Mouse (Mus musculus): ENCODE results near the gene Gm28372. TPM values are rescaled to one million over a fixed set of nuclear protein-coding genes. Genes with fewer than 3 reads are reported as not detected.
"Not testable (repeated sequence)": the region's sequence is repeated elsewhere in the genome, so short reads cannot be mapped to it uniquely, and the experiment has no call there.

Gm28372 gene
- not detected in 2 replicates for polyA plus RNA-seq (2015; fragmentation: Nextera tagmentation; extraction: Ambion mirVana)

DNA sequence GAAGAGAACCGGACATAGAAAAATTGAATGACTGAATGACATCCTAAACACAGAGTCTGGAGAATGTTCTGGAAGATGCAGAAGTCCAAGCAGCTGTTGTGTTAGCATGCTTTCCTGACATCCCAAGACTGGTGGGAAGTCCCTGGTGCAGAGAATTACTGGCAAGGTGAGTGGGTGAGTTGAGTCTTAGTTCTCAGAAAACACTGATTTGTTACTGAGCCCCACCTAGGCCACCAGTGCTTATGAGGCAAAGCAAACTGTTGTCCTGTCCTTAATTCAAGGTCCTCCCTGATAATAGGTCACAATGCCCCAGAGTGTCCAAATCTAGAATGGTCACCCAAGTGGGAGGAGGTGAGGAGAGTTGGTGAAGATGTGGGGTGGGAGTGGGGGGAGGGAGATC lies at the start of gene Gm28372, which contains the start of gene 1700020A23Rik:
Gm28372 (plus strand) TSS at position 301 of the 400 bp plus-strand sequence.
1700020A23Rik (plus strand) TSS at position 321 of the 400 bp plus-strand sequence.
- Histone ChIP-seq H3K4me3 (replicated peaks) (no peak within 1 kb of the TSS), H3K9me3 (replicated peaks) (no peaks in the 10 kb centered on the region), H3K4me1 (replicated peaks) (no peaks in the 10 kb centered on the region), H3K4me2 (no peak within 1 kb of the TSS), H3K36me3 (replicated peaks) (no peaks in the 10 kb centered on the region), H3K9ac (no peak within 1 kb of the TSS), H3K27ac (replicated peaks) (no peak within 1 kb of the TSS), H3K27me3 (peaks cover 5% of the 10 kb centered on the region; the same call in 1 of the 2 replicates)
- 61% methylated on average over 1 of the region's 1 CpGs for WGBS (ENCODE audit: insufficient replicate concordance)
- ATAC-seq (ENCODE audit: insufficient read depth) = no peak

- H3K4me2 ChIP-seq = no peak overlapping the region
- no peak overlapping the region for H3K9ac ChIP-seq
- 64% methylated on average over 5 of the region's 5 CpGs for WGBS (ENCODE audit: insufficient replicate concordance)
- no peak overlapping the region for H3K27ac ChIP-seq (replicated peaks)
- H3K4me1 ChIP-seq (replicated peaks) = no peaks in the 10 kb centered on the region
- no peak overlapping the region for H3K4me3 ChIP-seq (replicated peaks)
- H3K36me3 ChIP-seq (replicated peaks) = no peaks in the 10 kb centered on the region
- H3K9me3 ChIP-seq (replicated peaks) = no peaks in the 10 kb centered on the region
- no peak for ATAC-seq (ENCODE audit: insufficient read depth)
- peaks cover 62% of the 10 kb centered on the region for H3K27me3 ChIP-seq
Observed at GRCm38 (mm10) chr2:130357551-130357950, 47.5 kb upstream of the Gm28372 start.

GRCm38 (mm10) chr2:130358852-130359251 lies 46.2 kb upstream of the Gm28372 start:
- WGBS (ENCODE audit: insufficient replicate concordance) = 12% methylated on average over 5 of the region's 5 CpGs
- Histone ChIP-seq H3K4me2 (no peak overlapping the region), H3K9ac (no peak overlapping the region), H3K27ac (replicated peaks) (no peak overlapping the region), H3K4me1 (replicated peaks) (no peaks in the 10 kb centered on the region), H3K4me3 (replicated peaks) (no peak overlapping the region), H3K36me3 (replicated peaks) (no peaks in the 10 kb centered on the region), H3K9me3 (replicated peaks) (no peaks in the 10 kb centered on the region), H3K27me3 (peaks cover 75% of the 10 kb centered on the region)
- ATAC-seq (ENCODE audit: insufficient read depth) = no peak

DNA sequence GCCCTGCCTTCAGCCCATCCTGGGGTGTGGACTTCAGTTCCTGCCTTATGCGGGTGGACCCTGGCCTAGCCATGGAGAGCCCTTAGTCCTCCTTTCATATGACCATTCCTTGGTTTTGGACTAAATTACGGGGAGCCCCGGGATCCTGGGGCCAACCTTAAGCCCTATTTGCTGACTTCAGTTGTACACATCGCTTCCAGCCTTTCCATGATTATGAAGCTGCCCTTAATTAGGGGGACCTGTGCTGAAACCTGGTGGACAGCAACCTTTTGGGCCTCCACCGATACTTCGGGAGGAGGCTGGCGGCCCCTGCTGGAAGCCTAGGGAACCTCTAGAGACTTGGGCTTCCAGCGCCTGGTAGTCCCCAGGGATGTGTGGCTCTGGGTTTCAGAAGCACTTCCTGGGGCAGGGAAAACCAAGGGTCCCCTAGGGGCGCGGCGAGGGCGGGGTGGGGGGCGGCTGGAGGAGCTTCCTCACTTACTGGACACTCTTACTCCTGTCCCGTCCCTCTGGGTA lies 42.5 kb upstream of the Gm28372 start:
- Histone ChIP-seq H3K4me3 (replicated peaks) (no peak overlapping the region), H3K9me3 (replicated peaks) (no peaks in the 10 kb centered on the region), H3K27me3 (peaks cover 97% of the 10 kb centered on the region), H3K4me1 (replicated peaks) (no peaks in the 10 kb centered on the region), H3K36me3 (replicated peaks) (no peaks in the 10 kb centered on the region), H3K4me2 (no peak overlapping the region), H3K27ac (replicated peaks) (no peak overlapping the region), H3K9ac (no peak overlapping the region)
- 3% methylated on average over 14 of the region's 14 CpGs for WGBS (ENCODE audit: insufficient replicate concordance)
- ATAC-seq (ENCODE audit: insufficient read depth) = no peak

DNA sequence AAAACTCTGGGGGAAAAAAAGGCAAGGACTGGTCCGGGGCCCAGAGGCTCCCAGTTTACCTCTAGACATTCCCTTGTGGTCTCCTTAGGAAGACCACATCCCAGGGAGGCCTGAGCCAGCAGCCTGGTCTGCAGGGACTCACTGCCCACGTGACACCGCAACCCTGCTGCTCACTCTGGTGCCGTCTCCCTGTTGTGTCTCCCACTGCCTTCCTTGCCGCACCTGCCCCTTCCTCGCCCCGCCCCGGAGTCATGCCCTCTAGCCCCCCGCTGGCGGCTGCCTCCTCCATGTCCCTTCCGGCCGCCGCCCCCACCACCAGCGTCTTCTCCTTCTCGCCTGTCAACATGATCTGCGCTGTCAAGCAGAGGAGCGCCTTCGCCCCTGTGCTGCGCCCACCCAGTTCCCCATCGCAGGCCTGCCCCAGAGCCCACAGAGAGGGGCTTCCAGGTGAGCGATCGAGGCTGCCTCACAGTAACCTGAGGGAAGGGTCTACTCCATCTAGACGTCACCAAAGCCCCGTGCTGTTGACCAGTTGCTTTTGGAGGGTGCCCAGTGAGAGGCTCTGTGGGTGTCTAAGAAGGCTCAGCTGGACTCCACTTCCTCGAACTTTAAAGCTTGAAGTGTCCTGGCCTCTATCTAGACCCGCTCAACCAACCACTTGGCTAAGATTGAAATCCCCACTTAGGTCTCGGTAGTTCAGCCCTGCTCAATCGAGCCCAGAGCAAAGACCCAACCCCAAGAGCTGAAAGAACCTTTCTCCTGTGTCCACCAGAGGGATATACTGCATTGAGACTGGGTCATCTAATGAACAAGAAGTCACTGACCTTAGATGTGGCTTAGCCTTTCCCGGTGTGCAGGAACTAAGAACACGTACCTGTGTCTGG lies 39.6 kb upstream of the Gm28372 start:
- Histone ChIP-seq H3K4me1 (replicated peaks) (no peaks in the 10 kb centered on the region), H3K27me3 (peaks cover 73% of the 10 kb centered on the region), H3K4me2 (peak overlapping the region; percentile 45), H3K9ac (no peak overlapping the region), H3K9me3 (replicated peaks) (no peaks in the 10 kb centered on the region), H3K4me3 (replicated peaks) (peak overlapping the region; percentile 17; the same call in 1 of the 2 replicates), H3K36me3 (replicated peaks) (no peaks in the 10 kb centered on the region), H3K27ac (replicated peaks) (no peak overlapping the region)
- WGBS (ENCODE audit: insufficient replicate concordance) = 8% methylated on average over 30 of the region's 30 CpGs
- no peak for ATAC-seq (ENCODE audit: insufficient read depth)

- Histone ChIP-seq H3K36me3 (replicated peaks) (no peaks in the 10 kb centered on the region), H3K9me3 (replicated peaks) (no peaks in the 10 kb centered on the region), H3K9ac (no peak overlapping the region), H3K27ac (replicated peaks) (no peak overlapping the region), H3K27me3 (peaks cover 54% of the 10 kb centered on the region), H3K4me2 (no peak overlapping the region), H3K4me3 (replicated peaks) (no peak overlapping the region), H3K4me1 (replicated peaks) (peaks cover 6% of the 10 kb centered on the region; the same call in 1 of the 2 replicates)
- WGBS (ENCODE audit: insufficient replicate concordance) = 34% methylated on average over 4 of the region's 4 CpGs
- ATAC-seq (ENCODE audit: insufficient read depth) = no peak
Observed at GRCm38 (mm10) chr2:130367386-130367785, 37.7 kb upstream of the Gm28372 start.

DNA sequence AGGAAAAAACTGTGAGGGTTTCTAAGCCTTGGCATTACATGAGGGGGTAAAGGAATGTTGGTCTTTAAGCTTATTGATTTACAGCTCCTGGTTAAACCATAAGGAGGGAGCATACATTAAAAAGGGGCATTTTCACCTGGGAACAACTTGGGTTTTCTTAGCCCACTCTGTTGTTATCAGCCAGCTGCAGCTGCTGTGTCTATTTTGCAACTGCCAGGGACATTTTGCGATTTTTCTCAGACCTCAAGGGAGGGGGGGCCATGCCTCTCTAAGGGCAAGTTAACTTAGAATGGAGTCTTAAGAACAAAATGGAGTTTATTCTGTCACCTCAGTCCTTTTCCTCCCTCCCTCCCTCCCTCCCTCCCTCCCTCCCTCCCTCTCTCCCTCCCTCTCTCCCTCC lies 32.0 kb upstream of the Gm28372 start:
- 12% methylated on average over 1 of the region's 1 CpGs for WGBS (ENCODE audit: insufficient replicate concordance)
- H3K9ac ChIP-seq; H3K4me2 ChIP-seq; H3K9me3 ChIP-seq (replicated peaks); H3K27ac ChIP-seq (replicated peaks); H3K27me3 ChIP-seq; H3K36me3 ChIP-seq (replicated peaks); H3K4me3 ChIP-seq (replicated peaks): not testable (repeated sequence)
- H3K4me1 ChIP-seq (replicated peaks) = peaks cover 13% of the 10 kb centered on the region
- ATAC-seq (ENCODE audit: insufficient read depth) = 0 out of 2 replicates have a peak, but pooled peaks have one; percentile 44

- Histone ChIP-seq H3K27ac (replicated peaks) (no peak overlapping the region), H3K27me3 (no peaks in the 10 kb centered on the region), H3K4me1 (replicated peaks) (peaks cover 13% of the 10 kb centered on the region), H3K9me3 (replicated peaks) (no peaks in the 10 kb centered on the region), H3K9ac (no peak overlapping the region), H3K4me3 (replicated peaks) (no peak overlapping the region), H3K36me3 (replicated peaks) (no peaks in the 10 kb centered on the region), H3K4me2 (no peak overlapping the region)
- WGBS (ENCODE audit: insufficient replicate concordance) = 52% methylated on average over 4 of the region's 4 CpGs
- ATAC-seq (ENCODE audit: insufficient read depth) = no peak
Observed at GRCm38 (mm10) chr2:130374951-130375350, 30.1 kb upstream of the Gm28372 start.

DNA sequence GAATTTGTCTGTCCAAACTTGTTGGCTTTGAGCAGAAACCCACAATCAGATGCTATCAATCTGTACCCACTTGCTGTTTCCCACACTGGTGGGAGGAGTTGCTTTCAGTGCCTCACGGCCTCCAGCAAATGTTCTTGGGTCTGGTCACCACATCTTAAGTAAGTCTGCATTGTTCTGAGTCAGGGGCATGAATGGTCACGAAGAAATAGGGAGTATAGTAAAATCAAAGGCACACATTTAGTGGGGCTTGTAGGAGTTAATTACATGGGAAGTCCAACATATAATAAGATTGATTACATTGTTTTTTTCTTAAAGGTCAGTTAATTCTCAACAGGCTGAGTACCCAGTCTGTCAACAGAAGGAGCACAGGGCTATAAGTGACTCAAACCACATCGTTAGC lies 21.8 kb upstream of the Gm28372 start:
- Histone ChIP-seq H3K36me3 (replicated peaks) (no peaks in the 10 kb centered on the region), H3K9me3 (replicated peaks) (no peaks in the 10 kb centered on the region), H3K27ac (replicated peaks) (no peak overlapping the region), H3K9ac (no peak overlapping the region), H3K4me1 (replicated peaks) (no peaks in the 10 kb centered on the region), H3K27me3 (peaks cover 4% of the 10 kb centered on the region; the same call in 1 of the 2 replicates), H3K4me2 (no peak overlapping the region), H3K4me3 (replicated peaks) (no peak overlapping the region)
- no peak for ATAC-seq (ENCODE audit: insufficient read depth)
- WGBS (ENCODE audit: insufficient replicate concordance) = 41% methylated on average over 3 of the region's 3 CpGs

- H3K36me3 ChIP-seq (replicated peaks) = no peaks in the 10 kb centered on the region
- no peak overlapping the region for H3K4me3 ChIP-seq (replicated peaks)
- H3K4me1 ChIP-seq (replicated peaks) = no peaks in the 10 kb centered on the region
- ATAC-seq (ENCODE audit: insufficient read depth) = no peak
- no peak overlapping the region for H3K9ac ChIP-seq
- WGBS (ENCODE audit: insufficient replicate concordance) = 55% methylated on average over 6 of the region's 6 CpGs
- no peaks in the 10 kb centered on the region for H3K9me3 ChIP-seq (replicated peaks)
- H3K4me2 ChIP-seq = no peak overlapping the region
- no peak overlapping the region for H3K27ac ChIP-seq (replicated peaks)
- peaks cover 4% of the 10 kb centered on the region; the same call in 1 of the 2 replicates for H3K27me3 ChIP-seq
Observed at GRCm38 (mm10) chr2:130383895-130384294, 21.1 kb upstream of the Gm28372 start.

- WGBS (ENCODE audit: insufficient replicate concordance) = 53% methylated on average over 1 of the region's 1 CpGs
- no peak overlapping the region for H3K27ac ChIP-seq (replicated peaks)
- no peak overlapping the region for H3K4me3 ChIP-seq (replicated peaks)
Observed at GRCm38 (mm10) chr2:130386212-130386611, 18.8 kb upstream of the Gm28372 start.

More at GRCm38 (mm10) chr2:130386212-130386611, 18.8 kb upstream of the Gm28372 start:
- ATAC-seq (ENCODE audit: insufficient read depth) = no peak
- Histone ChIP-seq H3K36me3 (replicated peaks) (no peaks in the 10 kb centered on the region), H3K4me2 (no peak overlapping the region), H3K9me3 (replicated peaks) (no peaks in the 10 kb centered on the region), H3K4me1 (replicated peaks) (no peaks in the 10 kb centered on the region), H3K27me3 (no peaks in the 10 kb centered on the region; the same call in 1 of the 2 replicates), H3K9ac (no peak overlapping the region)
